In genomic region chr9:121355431-121356141, GRCm38 (mm10) we compare ENCODE assay signal across 8 mouse cellular contexts. TPM values are rescaled to one million over a fixed set of nuclear protein-coding genes. Genes with fewer than 3 reads are reported as not detected.
DNase-seq lines count a peak whose midpoint lies in the region; ATAC-seq lines count a peak whose summit lies in the region.

No protein-coding gene starts in this region.

- WGBS in kidney, embryonic 14.5 days, result 74% methylated on average over 9 of the region's 9 CpGs
- WGBS in forebrain, embryonic 13.5 days, result 61% methylated on average over 9 of the region's 9 CpGs
- WGBS in midbrain, embryonic 15.5 days, result 65% methylated on average over 9 of the region's 9 CpGs

- no peak overlapping the region for H3K9ac ChIP-seq in kidney, embryonic 14.5 days (ENCODE audit: low read depth, low read length)
- peak overlapping the region; percentile 37; the same call in 1 of the 2 replicates for H3K9ac ChIP-seq in forebrain, embryonic 13.5 days
- H3K9ac ChIP-seq in midbrain, embryonic 15.5 days, result no peak overlapping the region

- peak; percentile 79 for DNase-seq in kidney, adult 11 months
- DNase-seq in heart, postnatal 14 days, result peak; percentile 56 to 64
- DNase-seq in layer of hippocampus, postnatal 36 days, result peak; percentile 60 to 61
- no peak for DNase-seq in c-Kit-positive CD71-positive TER-119-positive erythroid progenitor cells, embryonic 14.5 days (ENCODE audit: low spot score)
- DNase-seq in thymus, postnatal 4 days, result no peak

- H3K27ac ChIP-seq in kidney, embryonic 14.5 days (ENCODE audit: low read depth, low read length), result no peak overlapping the region
- H3K27ac ChIP-seq in forebrain, embryonic 13.5 days, result peak overlapping the region; percentile 64
- peak overlapping the region; percentile 54 for H3K27ac ChIP-seq in midbrain, embryonic 15.5 days

- peaks cover 44% of the 10 kb centered on the region for H3K4me1 ChIP-seq in kidney, embryonic 14.5 days (ENCODE audit: control insufficient read depth, insufficient read depth, low read length)
- peaks cover 71% of the 10 kb centered on the region for H3K4me1 ChIP-seq in forebrain, embryonic 13.5 days
- H3K4me1 ChIP-seq in midbrain, embryonic 15.5 days, result peaks cover 48% of the 10 kb centered on the region

- H3K4me2 ChIP-seq in kidney, embryonic 14.5 days (replicated peaks; ENCODE audit: low read depth, low read length), result no peak overlapping the region
- H3K4me2 ChIP-seq in forebrain, embryonic 13.5 days, result no peak overlapping the region; the same call in 1 of the 2 replicates
- H3K4me2 ChIP-seq in midbrain, embryonic 15.5 days, result no peak overlapping the region

- H3K27me3 ChIP-seq in kidney, embryonic 14.5 days (ENCODE audit: control insufficient read depth, insufficient read depth, low read length), result no peaks in the 10 kb centered on the region
- no peaks in the 10 kb centered on the region for H3K27me3 ChIP-seq in forebrain, embryonic 13.5 days
- no peaks in the 10 kb centered on the region for H3K27me3 ChIP-seq in midbrain, embryonic 15.5 days (replicated peaks)

- H3K4me3 ChIP-seq in kidney, embryonic 14.5 days (ENCODE audit: low read length), result no peak overlapping the region
- no peak overlapping the region for H3K4me3 ChIP-seq in forebrain, embryonic 13.5 days
- no peak overlapping the region for H3K4me3 ChIP-seq in midbrain, embryonic 15.5 days

- H3K9me3 ChIP-seq in kidney, embryonic 14.5 days (ENCODE audit: control insufficient read depth, low read length), result no peaks in the 10 kb centered on the region
- H3K9me3 ChIP-seq in forebrain, embryonic 13.5 days (replicated peaks), result no peaks in the 10 kb centered on the region
- H3K9me3 ChIP-seq in midbrain, embryonic 15.5 days, result no peaks in the 10 kb centered on the region

- no peaks in the 10 kb centered on the region for H3K36me3 ChIP-seq in kidney, embryonic 14.5 days (ENCODE audit: control insufficient read depth, insufficient read depth, low read length)
- no peaks in the 10 kb centered on the region for H3K36me3 ChIP-seq in forebrain, embryonic 13.5 days (ENCODE audit: poor library complexity, severe bottlenecking)
- H3K36me3 ChIP-seq in midbrain, embryonic 15.5 days (replicated peaks), result no peaks in the 10 kb centered on the region

- no peak for ATAC-seq in kidney, embryonic 14.5 days (ENCODE audit: low FRiP score, low TSS enrichment)
- ATAC-seq in forebrain, embryonic 13.5 days, result no peak
- no peak for ATAC-seq in midbrain, embryonic 15.5 days (replicated peaks)

- intact Hi-C loops in heart, postnatal 14 days (cut with DNase I), result loop anchor here (2.0 kb wide), 2 partner anchors 17 to 57 kb away; no protein-coding TSS in a partner anchor

RNA-seq across cellular contexts. Expression of gene Trak1, which starts 58.3 kb away (rescaled TPM):
- polyA plus RNA-seq in kidney, embryonic 14.5 days (2014; fragmentation: Nextera tagmentation; extraction: Ambion mirVana), result 10.8 and 15.4 TPM in 2 replicates
- 49.7 and 49.9 TPM in 2 replicates for polyA plus RNA-seq in forebrain, embryonic 13.5 days (2015; fragmentation: Nextera tagmentation; extraction: Ambion mirVana)
- 100 to 1,000 TPM; 323 to 335 TPM for total RNA-seq in heart, postnatal 14 days (2021)
- total RNA-seq in layer of hippocampus, postnatal 36 days (2021), result 100 to 1,000 TPM; 235 to 247 TPM
- 60.7 and 61.2 TPM in 2 replicates for polyA plus RNA-seq in midbrain, embryonic 15.5 days (2015; fragmentation: Nextera tagmentation; extraction: Ambion mirVana)

Comparison
In these comparisons a context has a peak if more than half of its experiments do, and no peak if none do; other contexts are left out.
1. DNase-seq: peak in kidney, adult 11 months (single experiment), heart, postnatal 14 days (2 of 2) and layer of hippocampus, postnatal 36 days (2 of 2); none in c-Kit-positive CD71-positive TER-119-positive erythroid progenitor cells, embryonic 14.5 days (single experiment) and thymus, postnatal 4 days (single experiment).